Mouse (Mus musculus) hindbrain, postnatal 0 days (tissue): ENCODE results near the gene Slc4a2. TPM values are rescaled to one million over a fixed set of nuclear protein-coding genes. Genes with fewer than 3 reads are reported as not detected.
A peak's percentile ranks its signal among the peaks of the same experiment; 100 is the strongest.
"Not testable (repeated sequence)": the region's sequence is repeated elsewhere in the genome, so short reads cannot be mapped to it uniquely, and the experiment has no call there.

Experiments used
- ATAC-seq: fragments of 200-750 bp; cut with Nextera tagmentation; 2 replicates; pipeline ENCODE4 v1.8.0; 2017; ENCODE audit warnings: mild to moderate bottlenecking, moderate TSS enrichment, moderate library complexity
- DNase-seq: peaks from one replicate; pipeline ENCODE4 v3.0.0-alpha.2; 2015; ENCODE audit warnings: low spot score
- H3K27ac ChIP-seq: fragments of 300-500 bp; sonication (generic); 2 replicates; pipeline ENCODE4 v1.5.1; 2014; ENCODE audit warnings: mild to moderate bottlenecking
- H3K27me3 ChIP-seq: fragments of 300-500 bp; sonication (generic); 2 replicates; pipeline ENCODE4 v1.6.1; 2014; ENCODE audit warnings: low read length, mixed read lengths; ENCODE audit not compliant: insufficient read depth
- H3K36me3 ChIP-seq: fragments of 300-500 bp; sonication (generic); 2 replicates; pipeline ENCODE4 v1.6.1; 2014; ENCODE audit warnings: low read length, mixed read lengths; ENCODE audit not compliant: insufficient read depth
- H3K4me1 ChIP-seq: fragments of 300-500 bp; sonication (generic); 2 replicates; pipeline ENCODE4 v1.6.1; 2014; ENCODE audit warnings: antibody characterized with exemption, low read length, mixed read lengths; ENCODE audit not compliant: insufficient read depth
- H3K4me2 ChIP-seq: fragments of 300-500 bp; sonication (generic); 2 replicates; pipeline ENCODE4 v1.6.1; 2014; ENCODE audit warnings: low read depth, mild to moderate bottlenecking, low read length, moderate library complexity, mixed read lengths
- H3K4me3 ChIP-seq: fragments of 300-500 bp; sonication (generic); 2 replicates; pipeline ENCODE4 v1.5.1; 2014; ENCODE audit warnings: low read length
- H3K9ac ChIP-seq: fragments of 300-500 bp; sonication (generic); replicated peaks from 2 replicates; pipeline ENCODE4 v1.6.1; 2014; ENCODE audit warnings: mild to moderate bottlenecking, low read length, moderate library complexity, mixed read lengths
- H3K9me3 ChIP-seq: fragments of 300-500 bp; sonication (generic); 2 replicates; pipeline ENCODE4 v1.6.1; 2016; ENCODE audit warnings: low read length, mixed read lengths
- CTCF ChIP-seq: IDR thresholded peaks from 2 replicates; pipeline ENCODE4 v1.5.1; 2016; ENCODE audit warnings: antibody characterized with exemption, control low read depth, low read depth
- WGBS: fragments of 180-500 bp; shearing (Covaris S2); extraction: QIAGEN DNeasy Blood & Tissue Kit; methylation state at CpG from one replicate; pipeline ENCODE4 v1.1.7; 2014; 5-methylcytosine and 5-hydroxymethylcytosine counted together
- polyA plus RNA-seq: library from polyadenylated mRNA; unstranded; fragments of >200 nt; fragmentation: Nextera tagmentation; extraction: Ambion mirVana; gene quantifications from 2 replicates; pipeline ENCODE4 v1.2.1, GENCODE M21; 2015
- total RNA-seq: library from RNA; depleted of rRNA; stranded (reverse); fragments of >200 nt; gene quantifications from 2 replicates; pipeline ENCODE4 v1.2.3, GENCODE M21; 2014

The Slc4a2 gene
- total and polyA plus RNA-seq, 2 experiments from 2014 or later, result 17.8 to 44.4 TPM

- H3K4me2 ChIP-seq, result peak within 1 kb of the TSS; percentile 62
- H3K9me3 ChIP-seq, result no peaks in the 10 kb centered on the region
- DNase-seq (peak; percentile 87), ATAC-seq (no peak)
- no peaks in the 10 kb centered on the region for H3K27me3 ChIP-seq
- TF ChIP-seq CTCF, result peak; percentile 89
- 22% methylated on average over 7 of the region's 7 CpGs for WGBS
- peak within 1 kb of the TSS; percentile 45 for H3K9ac ChIP-seq
- no peaks in the 10 kb centered on the region; the same call in 1 of the 2 replicates for H3K4me1 ChIP-seq
- H3K27ac ChIP-seq, result peak within 1 kb of the TSS; percentile 85
- H3K4me3 ChIP-seq, result peak within 1 kb of the TSS; percentile 52
- H3K36me3 ChIP-seq, result no peaks in the 10 kb centered on the region
These were observed 30.1 kb upstream of the Slc4a2 start, which contains the start of gene Abcb8 for GRCm38 (mm10) chr5:24393392-24393997. Abcb8 (plus strand) TSS chr5:24393663.

- DNase-seq (peak; percentile 97), ATAC-seq (peak; percentile 97)
- 1% methylated on average over 36 of the region's 36 CpGs for WGBS
- peak overlapping the region; percentile 52 for H3K4me3 ChIP-seq
- H3K9ac ChIP-seq, result peak overlapping the region; percentile 45
- peak overlapping the region; percentile 85 for H3K27ac ChIP-seq
- H3K4me2 ChIP-seq, result peak overlapping the region; percentile 62
- H3K9me3 ChIP-seq, result no peaks in the 10 kb centered on the region
- H3K36me3 ChIP-seq, result no peaks in the 10 kb centered on the region
- H3K27me3 ChIP-seq, result no peaks in the 10 kb centered on the region
- TF ChIP-seq CTCF, result peak; percentile 79
- no peaks in the 10 kb centered on the region; the same call in 1 of the 2 replicates for H3K4me1 ChIP-seq
These were observed 29.3 kb upstream of the Slc4a2 start for GRCm38 (mm10) chr5:24394165-24394894.

- not testable (repeated sequence) for H3K27me3 ChIP-seq, H3K36me3 ChIP-seq, H3K4me3 ChIP-seq, ATAC-seq, H3K27ac ChIP-seq, H3K9me3 ChIP-seq, H3K9ac ChIP-seq, H3K4me1 ChIP-seq, DNase-seq, H3K4me2 ChIP-seq
- 90% methylated on average over 6 of the region's 6 CpGs for WGBS
These were observed 27.4 kb upstream of the Slc4a2 start for GRCm38 (mm10) chr5:24396254-24396653.

GRCm38 (mm10) chr5:24399686-24400085 lies 24.0 kb upstream of the Slc4a2 start:
- Histone ChIP-seq H3K9ac (no peak overlapping the region), H3K9me3 (no peaks in the 10 kb centered on the region), H3K4me2 (no peak overlapping the region), H3K4me1 (no peaks in the 10 kb centered on the region), H3K4me3 (no peak overlapping the region), H3K27ac (no peak overlapping the region), H3K36me3 (peaks cover 6% of the 10 kb centered on the region; the same call in 1 of the 2 replicates), H3K27me3 (no peaks in the 10 kb centered on the region)
- no peak for TF ChIP-seq CTCF
- DNase-seq (no peak), ATAC-seq (0 out of 2 replicates have a peak, but pooled peaks have one; percentile 3)
- WGBS, result 87% methylated on average over 10 of the region's 10 CpGs

- ATAC-seq (0 out of 2 replicates have a peak, but pooled peaks have one; percentile 1), DNase-seq (no peak)
- WGBS, result 85% methylated on average over 11 of the region's 11 CpGs
- Histone ChIP-seq H3K4me1 (no peaks in the 10 kb centered on the region), H3K36me3 (peaks cover 6% of the 10 kb centered on the region), H3K9ac (no peak overlapping the region), H3K27ac (no peak overlapping the region), H3K4me2 (no peak overlapping the region), H3K27me3 (no peaks in the 10 kb centered on the region), H3K4me3 (no peak overlapping the region), H3K9me3 (no peaks in the 10 kb centered on the region)
- TF ChIP-seq CTCF, result no peak
These were observed 23.3 kb upstream of the Slc4a2 start for GRCm38 (mm10) chr5:24400362-24400761.

GRCm38 (mm10) chr5:24400911-24401605 lies 22.6 kb upstream of the Slc4a2 start:
- Histone ChIP-seq H3K27me3 (no peaks in the 10 kb centered on the region), H3K36me3 (peaks cover 6% of the 10 kb centered on the region), H3K9ac (no peak overlapping the region), H3K27ac (no peak overlapping the region), H3K4me2 (no peak overlapping the region), H3K4me3 (no peak overlapping the region), H3K4me1 (no peaks in the 10 kb centered on the region), H3K9me3 (no peaks in the 10 kb centered on the region)
- ATAC-seq (no peak), DNase-seq (no peak)
- TF ChIP-seq CTCF, result no peak
- 84% methylated on average over 5 of the region's 5 CpGs for WGBS
